In the genomic region with DNA sequence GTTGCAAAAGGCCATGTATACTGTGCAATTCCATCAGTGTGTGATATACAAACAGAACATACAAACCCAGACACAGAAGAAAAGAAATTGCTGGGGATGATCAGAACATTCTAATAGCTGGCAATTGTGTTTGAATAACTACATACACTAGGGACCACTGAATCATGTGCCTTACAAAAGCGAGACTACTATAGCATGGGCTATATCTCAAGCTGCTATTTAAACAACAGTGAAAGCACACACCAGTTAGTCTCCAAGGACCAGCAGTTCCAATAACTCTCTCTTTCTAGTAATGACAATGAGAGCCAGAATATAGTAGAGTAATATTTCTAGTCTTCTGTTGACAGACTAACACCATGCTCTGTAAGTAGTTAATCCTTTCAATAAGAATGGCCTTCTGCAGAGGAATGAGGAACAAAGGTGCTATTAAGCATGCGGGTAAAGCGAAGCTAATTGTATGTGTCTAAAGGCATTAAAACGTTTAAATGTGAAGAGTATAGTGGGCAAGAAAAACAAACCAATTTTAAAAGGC, we compare ENCODE assay signal across 13 mouse cellular contexts.
"Had no signal": no experiment of that assay in that cellular context is flagged by ENCODE, and none has a peak within 500 bp of the region (broad histone marks: within the 10 kb centered on the region; RNA-seq: fewer than 3 reads in every experiment).

No protein-coding gene starts in this region.

- DNase-seq: kidney, adult 18-20 months; kidney, postnatal 10 days; kidney, postnatal 4 days; lung, adult 2 months; lung, postnatal 36 days; right cerebral cortex, postnatal 14 days; thymus, postnatal 4 days had no signal

- H3K36me3 ChIP-seq: intestine, embryonic 15.5 days; limb, embryonic 10.5 days; liver, embryonic 15.5 days had no signal

- H3K4me2 ChIP-seq: intestine, embryonic 15.5 days; liver, embryonic 11.5 days; liver, embryonic 15.5 days had no signal

- H3K9me3 ChIP-seq: intestine, embryonic 15.5 days; limb, embryonic 10.5 days; liver, embryonic 15.5 days had no signal

- H3K27me3 ChIP-seq: intestine, embryonic 15.5 days; liver, embryonic 15.5 days had no signal

- H3K4me3 ChIP-seq: intestine, embryonic 15.5 days; left cerebral cortex, adult 2 months; limb, embryonic 10.5 days; liver, embryonic 15.5 days had no signal

- H3K27ac ChIP-seq: intestine, embryonic 15.5 days; left cerebral cortex, adult 2 months; limb, embryonic 10.5 days; liver, embryonic 15.5 days had no signal

- H3K9ac ChIP-seq: intestine, embryonic 15.5 days; liver, embryonic 15.5 days had no signal

- ATAC-seq: intestine, embryonic 15.5 days; lung, postnatal 0 days had no signal

- H3K4me1 ChIP-seq: liver, embryonic 15.5 days had no signal
